In the genomic region with DNA sequence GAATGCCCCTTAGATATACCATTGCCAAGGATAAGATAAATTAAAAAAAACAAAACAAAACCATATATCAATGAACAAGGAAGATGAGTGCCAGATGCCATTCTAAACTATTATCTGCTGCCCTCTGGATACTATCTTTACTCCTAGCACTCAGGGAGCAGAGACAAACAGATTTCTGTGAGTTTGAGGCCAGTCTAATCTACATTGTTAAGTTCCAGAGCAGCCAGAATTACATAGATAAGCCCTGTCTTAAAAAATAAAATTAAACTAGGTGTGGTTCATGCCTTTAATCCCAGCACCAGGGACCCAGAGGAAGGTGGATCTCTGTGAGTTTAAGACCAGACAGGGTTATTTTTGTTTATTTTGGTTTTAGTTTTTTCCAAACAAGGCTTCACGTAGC, we compare ENCODE assay signal across 28 mouse cellular contexts.
"Had no signal": no experiment of that assay in that cellular context is flagged by ENCODE, and none has a peak within 500 bp of the region (broad histone marks: within the 10 kb centered on the region; RNA-seq: fewer than 3 reads in every experiment).

No protein-coding gene starts in this region.

- H3K9me3 ChIP-seq: embryonic facial prominence, embryonic 10.5 days; embryonic facial prominence, embryonic 12.5 days; embryonic facial prominence, embryonic 13.5 days; embryonic facial prominence, embryonic 15.5 days; forebrain, embryonic 10.5 days; forebrain, embryonic 12.5 days; forebrain, embryonic 13.5 days; forebrain, embryonic 15.5 days had no signal

- H3K9ac ChIP-seq: embryonic facial prominence, embryonic 12.5 days; embryonic facial prominence, embryonic 13.5 days; embryonic facial prominence, embryonic 15.5 days; forebrain, embryonic 12.5 days; forebrain, embryonic 13.5 days; forebrain, embryonic 15.5 days; forebrain, postnatal 0 days had no signal

- ATAC-seq: forebrain, embryonic 13.5 days; forebrain, embryonic 14.5 days; forebrain, embryonic 15.5 days; forebrain, embryonic 16.5 days; forebrain, postnatal 0 days had no signal

- H3K4me1 ChIP-seq: embryonic facial prominence, embryonic 10.5 days; embryonic facial prominence, embryonic 12.5 days; embryonic facial prominence, embryonic 13.5 days; embryonic facial prominence, embryonic 15.5 days; forebrain, embryonic 10.5 days; forebrain, embryonic 12.5 days; forebrain, embryonic 13.5 days; forebrain, embryonic 15.5 days had no signal

- H3K27me3 ChIP-seq: embryonic facial prominence, embryonic 12.5 days; embryonic facial prominence, embryonic 13.5 days; embryonic facial prominence, embryonic 15.5 days; forebrain, embryonic 12.5 days; forebrain, embryonic 13.5 days; forebrain, embryonic 15.5 days had no signal

- H3K27ac ChIP-seq: embryonic facial prominence, embryonic 10.5 days; embryonic facial prominence, embryonic 12.5 days; embryonic facial prominence, embryonic 13.5 days; embryonic facial prominence, embryonic 15.5 days; forebrain, embryonic 10.5 days; forebrain, embryonic 12.5 days; forebrain, embryonic 13.5 days; forebrain, embryonic 15.5 days; gastrocnemius, adult 2 months; heart, adult 2 months had no signal

- H3K4me2 ChIP-seq: embryonic facial prominence, embryonic 12.5 days; embryonic facial prominence, embryonic 13.5 days; embryonic facial prominence, embryonic 15.5 days; forebrain, embryonic 12.5 days; forebrain, embryonic 13.5 days; forebrain, embryonic 15.5 days had no signal

- DNase-seq: cerebellum, adult 8-10 months; cerebellum, adult 9-10 months; cerebellum, adult 9-11 months; cerebellum, postnatal 10 days; cerebellum, postnatal 14 days; cerebellum, postnatal 25 days; cerebellum, postnatal 36 days; embryo, embryonic 11 days; forebrain, postnatal 0 days; gastrocnemius, adult 2 months; gastrocnemius, postnatal 10 days; gastrocnemius, postnatal 14 days; gastrocnemius, postnatal 25 days; gastrocnemius, postnatal 36 days; heart, adult 11 months; heart, adult 18-20 months; heart, adult 2 months had no signal

- H3K4me3 ChIP-seq: embryonic facial prominence, embryonic 10.5 days; embryonic facial prominence, embryonic 12.5 days; embryonic facial prominence, embryonic 13.5 days; embryonic facial prominence, embryonic 15.5 days; erythroblast, embryonic 14.5 days; forebrain, embryonic 10.5 days; forebrain, embryonic 12.5 days; forebrain, embryonic 13.5 days; forebrain, embryonic 15.5 days; gastrocnemius, adult 2 months; heart, adult 2 months had no signal
